ENCODE assay signal across 9 mouse cellular contexts in the genomic region with DNA sequence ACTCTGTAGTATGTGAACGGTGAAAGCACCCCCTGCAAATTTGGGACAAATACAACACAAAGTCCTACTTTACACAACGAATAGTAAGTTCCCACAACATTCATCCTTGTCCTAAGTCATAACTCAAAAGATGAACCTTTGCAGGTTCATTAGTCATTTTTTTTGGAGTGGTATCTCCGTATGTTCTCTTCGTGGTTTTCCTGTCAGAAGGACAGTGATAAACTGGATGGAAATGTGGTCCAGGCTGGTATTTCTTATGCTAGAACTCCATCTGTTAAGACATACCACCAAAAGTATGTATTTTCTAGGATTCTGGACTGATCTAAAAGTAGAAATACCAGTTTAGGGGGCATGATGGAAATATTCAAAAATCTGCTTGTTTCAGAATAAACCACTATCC. TPM values are rescaled to one million over a fixed set of nuclear protein-coding genes. Genes with fewer than 3 reads are reported as not detected.
DNase-seq lines count a peak whose midpoint lies in the region; ATAC-seq and TF ChIP-seq lines count a peak whose summit lies in the region.
"Had no signal": no experiment of that assay in that cellular context is flagged by ENCODE, and none has a peak within 500 bp of the region (broad histone marks: within the 10 kb centered on the region; RNA-seq: fewer than 3 reads in every experiment).

No protein-coding gene starts in this region.

- DNase-seq in kidney, postnatal 4 days, result no peak
- no peak for DNase-seq in intestine, embryonic 14.5 days (ENCODE audit: low spot score)
- no peak for DNase-seq in thymus, adult 2 months
- DNase-seq in frontal cortex, postnatal 14 days (ENCODE audit: low spot score in 2 of 2), result no peak
- DNase-seq in MN1 (ENCODE audit: low spot score), result no peak
- DNase-seq: cerebellum, postnatal 10 days had no signal

- no peaks in the 10 kb centered on the region for H3K27me3 ChIP-seq in kidney, embryonic 16.5 days (ENCODE audit: insufficient read depth, low read length)
- H3K27me3 ChIP-seq in embryonic facial prominence, embryonic 12.5 days, result no peaks in the 10 kb centered on the region
- H3K27me3 ChIP-seq in intestine, embryonic 14.5 days (replicated peaks; ENCODE audit: control insufficient read depth, insufficient read depth, low read length), result no peaks in the 10 kb centered on the region
- H3K27me3 ChIP-seq in midbrain, embryonic 15.5 days (replicated peaks), result no peaks in the 10 kb centered on the region
- H3K27me3 ChIP-seq in thymus, adult 2 months (ENCODE audit: control insufficient read depth, insufficient read depth, low read length), result no peaks in the 10 kb centered on the region

- H3K4me1 ChIP-seq in kidney, embryonic 16.5 days (ENCODE audit: insufficient read depth, low read length), result peaks cover 19% of the 10 kb centered on the region; the same call in 1 of the 2 replicates
- H3K4me1 ChIP-seq in embryonic facial prominence, embryonic 12.5 days, result peaks cover 7% of the 10 kb centered on the region; the same call in 1 of the 2 replicates
- peaks cover 8% of the 10 kb centered on the region for H3K4me1 ChIP-seq in intestine, embryonic 14.5 days (replicated peaks; ENCODE audit: control insufficient read depth, insufficient read depth, low read length)
- peaks cover 23% of the 10 kb centered on the region for H3K4me1 ChIP-seq in midbrain, embryonic 15.5 days
- no peaks in the 10 kb centered on the region for H3K4me1 ChIP-seq in thymus, adult 2 months (replicated peaks; ENCODE audit: control insufficient read depth, insufficient read depth, low read length)

- H3K9me3 ChIP-seq in kidney, embryonic 16.5 days (ENCODE audit: low read length), result no peaks in the 10 kb centered on the region
- H3K9me3 ChIP-seq in embryonic facial prominence, embryonic 12.5 days, result no peaks in the 10 kb centered on the region
- H3K9me3 ChIP-seq in intestine, embryonic 14.5 days (ENCODE audit: control insufficient read depth, low read length), result no peaks in the 10 kb centered on the region
- no peaks in the 10 kb centered on the region for H3K9me3 ChIP-seq in midbrain, embryonic 15.5 days

- H3K27ac ChIP-seq in kidney, embryonic 16.5 days (ENCODE audit: low read length), result no peak overlapping the region
- H3K27ac ChIP-seq in embryonic facial prominence, embryonic 12.5 days, result no peak overlapping the region
- no peak overlapping the region for H3K27ac ChIP-seq in intestine, embryonic 14.5 days (ENCODE audit: low read depth)
- H3K27ac ChIP-seq in midbrain, embryonic 15.5 days, result no peak overlapping the region
- H3K27ac ChIP-seq in thymus, adult 2 months (ENCODE audit: control insufficient read depth, insufficient read depth, low read length), result no peak overlapping the region

- ATAC-seq in kidney, embryonic 16.5 days (ENCODE audit: low FRiP score, low TSS enrichment), result no peak
- no peak for ATAC-seq in embryonic facial prominence, embryonic 12.5 days (ENCODE audit: insufficient number of reproducible peaks, insufficient read depth, low FRiP score, low TSS enrichment)
- ATAC-seq in intestine, embryonic 14.5 days (replicated peaks; ENCODE audit: low FRiP score, low TSS enrichment, low read depth), result no peak
- ATAC-seq in midbrain, embryonic 15.5 days (replicated peaks), result no peak

- no peak for TF ChIP-seq POLR2A in thymus, adult 2 months (IDR thresholded peaks at IDR 0.05; ENCODE audit: control insufficient read depth, extremely low read depth, insufficient read depth, low read length, poor library complexity)

- TF ChIP-seq CTCF in thymus, adult 2 months (IDR thresholded peaks at IDR 0.05; ENCODE audit: borderline replicate concordance, control insufficient read depth, extremely low read depth, insufficient read depth, low read length, poor library complexity), result no peak

- peak overlapping the region; percentile 85 for H3K4me2 ChIP-seq in kidney, embryonic 16.5 days (replicated peaks; ENCODE audit: low read depth, low read length)
- H3K4me2 ChIP-seq in embryonic facial prominence, embryonic 12.5 days (replicated peaks), result peak overlapping the region; percentile 82; the same call in 1 of the 2 replicates
- H3K4me2 ChIP-seq in intestine, embryonic 14.5 days (ENCODE audit: low read length), result peak overlapping the region; percentile 91
- peak overlapping the region; percentile 89 for H3K4me2 ChIP-seq in midbrain, embryonic 15.5 days

- H3K4me3 ChIP-seq in kidney, embryonic 16.5 days (ENCODE audit: low read length), result peak overlapping the region; percentile 77
- H3K4me3 ChIP-seq in embryonic facial prominence, embryonic 12.5 days, result peak overlapping the region; percentile 61; the same call in 1 of the 2 replicates
- peak overlapping the region; percentile 77 for H3K4me3 ChIP-seq in intestine, embryonic 14.5 days (ENCODE audit: low read depth, low read length)
- peak overlapping the region; percentile 96 for H3K4me3 ChIP-seq in midbrain, embryonic 15.5 days
- no peak overlapping the region for H3K4me3 ChIP-seq in thymus, adult 2 months (ENCODE audit: control insufficient read depth, insufficient read depth, low read length)

- no peaks in the 10 kb centered on the region for H3K36me3 ChIP-seq in kidney, embryonic 16.5 days (ENCODE audit: insufficient read depth, low read length)
- peaks cover 3% of the 10 kb centered on the region for H3K36me3 ChIP-seq in embryonic facial prominence, embryonic 12.5 days
- H3K36me3 ChIP-seq in intestine, embryonic 14.5 days (ENCODE audit: control insufficient read depth, insufficient read depth, low read length), result peaks cover 17% of the 10 kb centered on the region
- H3K36me3 ChIP-seq in midbrain, embryonic 15.5 days (replicated peaks), result 0 out of 2 replicates have a peak, but pooled peaks cover 3% of the 10 kb centered on the region
- H3K36me3 ChIP-seq in thymus, adult 2 months (ENCODE audit: control insufficient read depth, insufficient read depth, low read length), result no peaks in the 10 kb centered on the region

- peak overlapping the region; percentile 79 for H3K9ac ChIP-seq in kidney, embryonic 16.5 days (replicated peaks; ENCODE audit: low read length)
- no peak overlapping the region for H3K9ac ChIP-seq in embryonic facial prominence, embryonic 12.5 days
- H3K9ac ChIP-seq in intestine, embryonic 14.5 days (ENCODE audit: low read length), result no peak overlapping the region
- no peak overlapping the region for H3K9ac ChIP-seq in midbrain, embryonic 15.5 days

- WGBS in kidney, embryonic 16.5 days, result 71% methylated on average over 4 of the region's 4 CpGs
- 77% methylated on average over 4 of the region's 4 CpGs for WGBS in embryonic facial prominence, embryonic 12.5 days
- 75% methylated on average over 4 of the region's 4 CpGs for WGBS in intestine, embryonic 14.5 days
- WGBS in midbrain, embryonic 15.5 days, result 89% methylated on average over 4 of the region's 4 CpGs
- WGBS in thymus, adult 2 months, result 70% methylated on average over 4 of the region's 4 CpGs

RNA-seq across cellular contexts. Expression of gene Erlin1, which starts 1.4 kb away (rescaled TPM):
- 57.7 and 58.1 TPM in 2 replicates for polyA plus RNA-seq in kidney, embryonic 16.5 days (2015; fragmentation: Nextera tagmentation; extraction: Ambion mirVana)
- 28.8 and 32.4 TPM in 2 replicates for polyA plus RNA-seq in embryonic facial prominence, embryonic 12.5 days (2016; fragmentation: Nextera tagmentation; extraction: Ambion mirVana)
- polyA plus RNA-seq in intestine, embryonic 14.5 days (2014; fragmentation: Nextera tagmentation; extraction: Ambion mirVana), result 21.9 and 25.7 TPM in 2 replicates
- 22.6 and 23.3 TPM in 2 replicates for polyA plus RNA-seq in midbrain, embryonic 15.5 days (2015; fragmentation: Nextera tagmentation; extraction: Ambion mirVana)
- 5.5 and 8.0 TPM in 2 replicates for polyA plus RNA-seq in thymus, adult 2 months (2012; rRNA removed)

RNA-seq across cellular contexts. Expression of gene Chuk, which starts 39.0 kb away (rescaled TPM):
- polyA plus RNA-seq in kidney, embryonic 16.5 days (2015; fragmentation: Nextera tagmentation; extraction: Ambion mirVana), result 52.6 and 55.1 TPM in 2 replicates
- 53.5 and 54.2 TPM in 2 replicates for polyA plus RNA-seq in embryonic facial prominence, embryonic 12.5 days (2016; fragmentation: Nextera tagmentation; extraction: Ambion mirVana)
- 37.5 and 40.4 TPM in 2 replicates for polyA plus RNA-seq in intestine, embryonic 14.5 days (2014; fragmentation: Nextera tagmentation; extraction: Ambion mirVana)
- polyA plus RNA-seq in midbrain, embryonic 15.5 days (2015; fragmentation: Nextera tagmentation; extraction: Ambion mirVana), result 61.7 and 68.0 TPM in 2 replicates
- 23.6 and 26.4 TPM in 2 replicates for polyA plus RNA-seq in thymus, adult 2 months (2012; rRNA removed)

RNA-seq across cellular contexts. Expression of gene Cyp2c23, which starts 39.2 kb away (rescaled TPM):
- 0.58 and 0.60 TPM in 2 replicates for polyA plus RNA-seq in kidney, embryonic 16.5 days (2015; fragmentation: Nextera tagmentation; extraction: Ambion mirVana)
- polyA plus RNA-seq in embryonic facial prominence, embryonic 12.5 days (2016; fragmentation: Nextera tagmentation; extraction: Ambion mirVana), result not detected in 2 replicates
- polyA plus RNA-seq in intestine, embryonic 14.5 days (2014; fragmentation: Nextera tagmentation; extraction: Ambion mirVana), result 0.12 TPM in 1 of 2 replicates, not detected in the other
- not detected in 2 replicates for polyA plus RNA-seq in midbrain, embryonic 15.5 days (2015; fragmentation: Nextera tagmentation; extraction: Ambion mirVana)
- 0.31 TPM in 1 of 2 replicates, not detected in the other for polyA plus RNA-seq in thymus, adult 2 months (2012; rRNA removed)
